Mouse (Mus musculus) ES-Bruce4 (cell line): ENCODE measurements around the gene Emsy.

Source experiments
- CTCF ChIP-seq: IDR thresholded peaks from one replicate; pipeline ENCODE4 v1.8.1; 2011; ENCODE audit warnings: low read depth, low read length
- EP300 ChIP-seq: IDR thresholded peaks from 2 replicates; pipeline ENCODE4 v1.6.1; 2011; ENCODE audit warnings: low read depth, low read length; ENCODE audit not compliant: insufficient read depth

GRCm38 (mm10) chr7:98573231-98573781, 83.3 kb downstream of the Emsy start:
- TF ChIP-seq CTCF (no peak), EP300 (no peak)
